Mouse (Mus musculus) cerebellum, adult 2 months (tissue): ENCODE measurements around the gene Ccdc169.

Experiments
- CTCF ChIP-seq: fragments of 200-500 bp; IDR thresholded peaks from 2 replicates; pipeline ENCODE4 v1.5.1; 2011; ENCODE audit warnings: low read depth, mild to moderate bottlenecking, control low read depth, low read length, moderate library complexity, borderline replicate concordance; ENCODE audit not compliant: insufficient read depth
- POLR2A ChIP-seq: fragments of 200-500 bp; IDR thresholded peaks from 2 replicates; pipeline ENCODE4 v1.6.1; 2011; ENCODE audit warnings: low read length, control low read depth, borderline replicate concordance; ENCODE audit not compliant: insufficient read depth

DNA sequence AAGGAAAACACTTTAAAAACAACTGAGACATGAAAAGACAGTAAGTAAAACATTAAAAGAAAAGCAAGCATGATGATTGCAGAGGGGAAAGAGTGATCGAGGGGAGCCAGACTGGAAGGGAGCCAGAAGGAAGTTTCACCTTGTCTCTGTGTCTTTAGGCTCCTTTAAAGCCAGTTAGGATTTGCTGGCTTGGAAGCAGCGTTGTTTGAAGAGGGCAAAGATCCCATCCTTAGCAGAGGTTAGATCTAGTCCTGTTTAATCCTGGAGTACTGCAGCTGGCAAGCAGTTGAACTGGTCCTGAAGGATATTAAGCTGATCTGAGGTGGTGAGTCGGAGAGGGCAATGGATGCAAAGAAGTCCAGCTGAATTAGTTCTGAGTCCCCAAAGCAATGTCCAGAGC, 48.3 kb upstream of the Ccdc169 start:
- no peak for TF ChIP-seq POLR2A
- no peak for TF ChIP-seq CTCF
